Mouse (Mus musculus): ENCODE measurements at regions not wholly inside any gene's neighbourhood (a gene's known extent, or its start where the extent isn't known, plus 50 kb on each side); places are given as distances from the start of the nearest gene placed in this dataset.

DNA sequence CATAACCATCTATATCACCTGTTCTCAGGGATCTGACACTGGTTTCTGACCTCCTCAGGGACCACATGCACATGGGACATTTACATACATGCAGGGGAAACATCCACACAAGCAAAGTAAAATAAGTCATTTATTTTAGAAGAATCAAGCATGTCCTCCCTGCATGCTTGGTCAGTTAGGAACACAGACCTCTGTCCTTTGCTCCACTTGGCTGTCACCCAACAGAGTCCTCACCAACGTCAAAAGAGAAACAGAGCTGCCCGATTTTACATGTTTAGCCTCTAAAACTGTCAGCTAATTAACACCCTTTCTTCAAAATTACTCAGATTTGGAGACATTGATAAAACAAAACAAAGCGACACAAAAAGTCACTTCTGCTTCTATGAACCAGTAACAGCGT, 176.4 kb upstream of the Gm15217 start:
- no peak for DNase-seq (ENCODE audit: low spot score in 2 of 2)

DNA sequence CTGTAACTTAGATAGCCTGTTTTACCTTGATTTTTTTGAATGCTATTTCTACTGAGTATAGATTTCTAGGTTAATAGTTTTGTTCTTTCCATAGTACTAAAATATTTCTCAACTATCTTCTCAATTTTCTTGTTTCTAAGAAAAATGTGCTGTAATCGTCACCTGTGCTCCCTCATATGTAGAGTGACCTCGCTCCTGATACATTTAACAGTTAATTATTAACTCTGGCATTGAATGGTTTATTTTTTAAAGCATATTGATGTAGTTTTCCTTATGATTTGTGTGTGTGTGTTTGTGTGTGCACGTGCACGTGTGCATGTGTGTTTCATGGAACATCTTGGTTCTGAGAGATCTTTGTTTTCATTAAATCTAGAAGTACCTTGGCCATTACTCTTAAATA, 158.7 kb upstream of the Gm15217 start:
- DNase-seq (ENCODE audit: low spot score in 2 of 2), result no peak

DNA sequence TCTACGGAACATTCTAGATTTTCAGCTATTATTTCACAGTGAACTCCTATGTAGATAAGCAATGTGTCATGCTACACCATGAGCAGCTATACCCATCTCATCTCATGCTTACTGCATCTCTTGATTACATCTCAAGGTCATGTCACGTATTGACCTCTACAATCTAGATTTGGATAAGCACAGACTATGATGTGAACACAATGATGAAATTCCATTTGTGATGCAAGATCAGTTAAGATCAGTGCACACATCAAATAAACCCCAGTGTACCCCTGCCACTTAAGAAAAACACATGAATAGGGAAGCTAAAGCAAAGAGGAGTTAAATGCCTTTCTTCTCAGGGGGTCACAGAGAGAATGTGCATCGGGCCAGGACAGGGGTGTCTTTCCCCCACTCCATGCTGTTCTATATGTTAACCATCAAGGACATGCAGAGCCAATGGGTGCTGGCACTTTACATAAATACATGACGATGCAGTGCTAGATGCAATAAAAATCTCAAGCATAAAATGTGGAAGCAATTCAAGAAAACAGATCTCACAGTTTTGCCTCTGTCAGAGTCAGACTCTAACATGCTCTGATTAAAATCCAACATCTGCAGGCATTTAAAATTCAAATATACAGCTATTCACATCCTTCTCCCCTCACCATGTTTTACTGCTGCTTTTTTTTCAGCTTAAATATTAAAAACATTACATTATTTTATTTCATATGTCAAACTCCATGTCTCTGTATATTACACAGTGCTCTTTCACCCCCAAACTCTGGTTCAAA, 157.1 kb upstream of the Gm15217 start:
- no peak for DNase-seq (ENCODE audit: low spot score in 2 of 2)

DNA sequence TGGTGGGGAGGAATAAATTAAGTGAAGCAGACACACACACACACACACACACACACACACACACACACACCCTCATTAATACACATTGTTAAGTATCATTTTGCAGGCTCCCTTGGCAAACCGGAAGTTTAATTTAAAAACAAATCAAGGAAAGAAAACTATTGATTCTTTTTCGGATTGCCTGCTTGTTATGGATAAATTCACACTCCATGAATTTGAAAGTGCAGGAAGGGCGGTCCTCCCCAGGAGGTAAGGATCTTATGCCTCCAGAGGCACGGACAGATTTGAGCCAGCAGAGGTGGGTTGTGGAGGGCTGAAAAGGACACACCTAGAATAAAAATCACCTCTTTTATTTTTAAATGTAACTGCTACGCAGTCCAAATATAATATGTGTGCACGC, 156.2 kb upstream of the Gm15217 start:
- DNase-seq (ENCODE audit: low spot score in 2 of 2), result no peak

DNA sequence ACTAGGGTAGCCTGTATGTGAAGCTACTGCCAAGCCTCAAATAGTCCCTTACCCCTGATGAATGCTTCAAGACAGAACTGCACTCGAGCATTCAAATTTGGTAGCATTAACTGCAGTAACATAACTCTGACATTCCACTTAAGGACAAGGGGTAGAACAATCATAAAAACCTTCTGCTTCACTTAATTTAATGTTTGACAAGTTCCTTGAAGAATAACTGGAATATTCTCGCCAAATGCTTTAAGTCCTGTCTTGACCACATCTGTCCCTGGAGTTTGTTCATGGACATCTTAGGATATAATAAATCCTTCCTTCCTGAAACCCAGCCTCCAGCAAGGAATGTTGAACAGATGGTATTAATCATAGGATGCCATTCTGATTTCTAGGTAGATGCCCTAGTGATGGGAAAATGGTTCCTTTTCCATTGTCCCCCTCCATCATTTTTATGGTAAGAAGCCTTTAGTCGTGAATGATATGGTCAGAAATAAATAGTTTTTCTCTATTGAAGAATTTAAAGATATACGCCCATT, 154.7 kb upstream of the Gm15217 start:
- DNase-seq (ENCODE audit: low spot score in 2 of 2), result no peak

DNA sequence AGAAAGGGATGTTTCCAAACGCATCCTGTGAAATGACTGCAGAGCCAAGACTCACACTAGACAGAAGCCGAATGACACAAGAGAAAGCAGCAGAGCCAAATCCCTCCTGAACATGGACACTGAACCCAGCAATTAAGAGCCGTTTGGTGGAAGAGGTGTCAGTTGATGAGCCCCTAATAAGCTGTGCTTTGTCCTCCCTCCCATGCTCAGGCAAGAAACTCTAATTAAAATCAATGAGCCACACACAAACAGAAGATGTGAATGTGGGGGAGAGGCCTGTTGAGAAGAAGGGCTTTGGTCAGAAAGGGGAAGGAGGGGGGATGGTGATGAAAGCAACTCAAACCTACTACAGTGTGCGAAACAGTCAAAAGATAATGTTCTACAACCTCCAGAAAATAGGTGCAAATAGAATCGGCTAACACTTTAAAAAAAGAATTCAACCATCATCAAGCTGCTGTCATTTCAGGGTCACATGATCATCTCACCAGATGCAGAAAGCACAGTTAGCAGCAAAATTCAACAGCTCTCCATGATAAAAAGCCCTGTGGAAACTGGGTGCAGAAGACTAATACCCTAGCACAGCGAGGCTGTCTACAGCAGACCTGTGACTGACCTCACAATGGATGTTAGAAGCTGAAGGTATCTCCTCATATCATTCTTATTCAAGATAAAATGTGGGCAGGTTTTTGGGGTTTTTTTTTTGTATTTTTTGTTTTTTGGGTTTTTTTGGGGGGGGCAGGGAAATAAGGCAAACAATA, 153.2 kb upstream of the Gm15217 start:
- DNase-seq (ENCODE audit: low spot score in 2 of 2), result no peak

DNA sequence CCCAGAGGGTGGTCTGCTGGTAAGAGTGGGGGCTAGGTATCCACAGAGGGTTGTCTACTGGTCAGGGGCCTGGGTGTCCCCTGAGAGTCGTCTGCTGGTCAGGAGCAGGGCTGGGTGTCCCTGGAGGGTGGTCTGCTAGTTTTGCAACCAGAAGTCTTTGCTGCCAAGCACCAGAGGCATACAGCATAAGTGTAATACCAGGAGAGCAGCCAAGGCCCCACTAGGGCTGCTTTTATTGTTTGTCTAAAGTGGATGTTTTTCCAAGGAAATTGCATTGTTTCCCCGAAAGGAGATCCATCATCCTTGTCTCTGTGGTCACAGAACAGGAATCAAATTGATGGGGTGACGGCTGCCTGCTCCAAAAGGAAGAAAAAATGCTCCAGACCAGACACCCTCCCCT, 145.2 kb upstream of the Gm15217 start:
- DNase-seq (ENCODE audit: low spot score in 2 of 2), result no peak

DNA sequence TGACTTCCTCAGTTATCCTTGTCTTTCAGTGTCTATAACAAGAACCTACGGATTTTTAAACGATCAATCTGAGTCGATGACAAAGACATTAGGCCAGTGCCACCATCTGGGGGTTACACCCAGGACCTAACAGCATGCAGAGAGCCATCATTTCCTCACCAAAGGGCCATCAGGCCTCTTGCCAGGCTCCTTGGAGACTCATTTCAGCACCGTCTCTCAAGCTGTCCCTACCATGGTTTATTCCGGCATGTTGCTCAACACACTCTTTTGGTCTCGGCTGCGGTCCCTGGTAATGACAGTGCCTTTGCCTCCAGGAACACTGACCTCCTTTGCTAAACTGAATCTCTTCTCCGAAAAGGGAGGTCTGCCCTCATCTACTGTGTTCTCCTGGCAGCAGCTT, 144.4 kb upstream of the Gm15217 start:
- no peak for DNase-seq (ENCODE audit: low spot score in 2 of 2)

DNA sequence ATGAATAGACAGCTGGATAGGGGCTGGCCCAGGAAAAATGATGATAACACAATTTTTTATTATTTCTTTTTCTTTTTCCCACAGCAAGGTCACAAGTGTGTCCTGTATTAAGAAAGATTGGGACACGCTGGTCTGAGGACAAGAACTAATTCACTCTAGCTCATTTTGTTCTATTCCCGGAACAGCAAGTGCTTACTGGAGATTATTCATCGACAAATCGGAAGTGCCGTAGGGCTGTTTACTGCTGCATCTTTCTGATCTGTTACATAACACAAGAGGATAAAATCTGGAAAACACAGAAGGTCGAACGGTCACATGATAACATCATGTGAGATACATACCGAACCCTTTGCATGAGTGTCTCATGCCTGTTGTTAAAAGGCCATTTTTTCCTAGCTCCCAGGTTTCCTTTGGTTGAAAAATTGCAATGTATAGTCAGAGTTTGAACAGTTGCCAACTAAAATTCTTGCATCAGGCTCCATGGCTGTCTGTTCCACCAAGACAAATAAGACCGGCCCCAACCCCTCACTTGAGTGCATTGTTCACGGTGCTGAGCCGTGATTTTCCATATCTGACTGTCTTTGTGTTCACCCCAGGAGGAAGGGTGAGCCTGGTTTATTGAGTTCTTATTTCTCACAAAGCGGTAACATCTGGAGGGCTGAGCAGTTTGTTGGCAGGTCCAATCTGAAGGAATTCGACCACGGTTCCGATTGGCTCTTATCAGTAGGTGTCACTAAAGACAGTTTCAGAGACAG, 139.0 kb upstream of the Gm15217 start:
- DNase-seq (ENCODE audit: low spot score in 2 of 2), result no peak

DNA sequence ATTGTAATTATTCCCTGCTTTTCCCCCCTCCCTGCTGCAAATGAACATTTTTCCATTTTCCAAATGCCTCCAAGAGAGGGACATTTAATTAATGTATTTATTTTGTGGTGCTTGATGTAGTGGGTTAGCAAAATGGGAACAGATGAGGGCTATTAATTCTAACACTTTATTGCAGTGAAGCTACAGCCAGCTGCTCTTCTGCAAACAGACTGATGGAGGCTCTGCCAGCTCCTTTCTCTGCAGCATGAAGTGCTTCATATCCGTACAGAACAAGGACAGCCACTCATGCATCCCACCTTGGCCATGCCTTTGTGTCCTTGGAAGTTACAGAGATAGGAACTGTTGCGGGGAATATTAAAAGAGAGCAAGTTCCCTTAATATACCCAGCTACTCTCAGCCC, 138.3 kb upstream of the Gm15217 start:
- peak in 1 of 2 experiments; percentile 31 for DNase-seq (ENCODE audit: low spot score in 2 of 2)

DNA sequence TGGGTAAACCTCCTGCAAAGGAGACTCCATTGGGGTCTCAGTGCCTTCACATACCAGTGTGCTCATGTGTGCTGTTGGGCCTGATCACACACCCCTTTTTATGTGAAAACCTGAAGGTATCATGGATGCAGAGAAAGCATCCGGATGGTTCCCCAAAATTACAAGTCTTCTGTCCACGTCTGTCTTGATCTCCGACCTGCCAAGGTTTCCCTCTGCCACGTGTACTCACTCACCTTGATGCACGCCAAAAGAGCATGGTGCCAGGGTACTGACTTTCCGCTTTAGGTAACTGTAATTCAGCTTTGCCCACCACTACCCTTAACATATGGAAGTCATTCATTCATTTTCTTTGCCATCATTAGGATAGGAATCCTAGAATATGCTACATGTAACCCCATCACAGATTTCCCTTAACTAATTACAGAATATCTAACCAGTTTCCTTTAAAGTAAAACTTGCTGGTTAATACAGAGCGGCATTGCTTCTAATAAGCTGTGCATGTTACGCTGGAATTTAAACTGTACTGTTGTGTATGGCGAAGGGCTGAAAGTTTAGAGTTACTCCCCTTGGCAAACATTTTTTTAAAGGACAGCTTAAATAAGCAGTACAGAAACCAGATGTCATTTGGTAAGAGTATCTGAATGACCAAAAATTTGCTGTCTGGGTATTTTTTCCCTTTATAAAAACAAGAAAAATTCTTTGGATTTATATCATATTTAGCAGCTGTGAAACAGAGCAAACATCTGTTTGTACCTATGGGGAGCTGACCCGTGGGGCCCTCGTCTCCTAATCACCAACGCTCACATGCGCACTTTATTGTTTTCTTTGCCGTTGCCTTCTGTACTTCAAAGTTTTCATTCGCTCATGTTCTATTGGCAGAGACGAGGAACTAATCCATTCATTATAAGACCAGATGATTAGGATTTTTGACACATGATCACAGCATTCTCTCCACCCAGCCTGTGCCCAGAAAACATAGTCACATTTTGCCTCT, 131.4 kb upstream of the Gm15217 start:
- no peak for DNase-seq (ENCODE audit: low spot score in 2 of 2)

DNA sequence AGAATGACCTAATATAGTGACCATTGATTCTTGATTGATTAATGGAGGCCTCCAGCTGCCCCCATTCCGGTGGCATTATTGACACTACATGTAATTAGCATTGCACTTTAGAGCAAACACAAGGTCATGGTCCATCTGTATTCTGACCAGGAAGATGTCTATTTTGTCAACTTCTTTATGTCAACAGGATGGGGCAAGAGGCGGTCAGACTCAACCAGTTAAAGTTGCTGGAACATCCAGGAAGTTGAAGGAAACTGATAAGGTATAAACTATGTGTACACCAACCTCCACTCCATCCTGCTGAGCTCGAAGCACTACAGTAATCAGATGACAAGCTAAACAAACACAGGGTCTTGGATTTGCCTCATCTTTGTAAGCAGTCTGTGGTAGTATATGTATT, 130.1 kb upstream of the Gm15217 start:
- DNase-seq (ENCODE audit: low spot score in 2 of 2), result no peak

DNA sequence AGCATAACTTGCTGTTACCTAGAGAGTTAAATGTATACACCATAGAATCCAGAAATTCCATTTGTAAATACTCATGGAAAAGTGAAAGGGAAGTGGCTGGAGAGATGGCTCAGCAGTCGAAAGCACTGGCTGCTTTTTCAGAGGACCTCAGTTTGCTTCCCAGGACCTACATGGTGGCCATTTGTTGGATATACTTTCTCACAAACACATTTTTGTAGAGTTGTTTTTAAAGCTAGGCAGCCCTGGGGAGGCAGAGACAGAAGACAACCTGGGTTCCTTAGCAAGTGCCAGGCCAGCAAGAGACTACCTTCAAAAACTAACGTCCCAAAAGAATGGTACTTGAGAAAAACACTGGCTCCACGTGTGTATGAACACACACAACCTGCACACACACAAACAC, 124.0 kb upstream of the Gm15217 start:
- no peak for DNase-seq (ENCODE audit: low spot score in 2 of 2)

DNA sequence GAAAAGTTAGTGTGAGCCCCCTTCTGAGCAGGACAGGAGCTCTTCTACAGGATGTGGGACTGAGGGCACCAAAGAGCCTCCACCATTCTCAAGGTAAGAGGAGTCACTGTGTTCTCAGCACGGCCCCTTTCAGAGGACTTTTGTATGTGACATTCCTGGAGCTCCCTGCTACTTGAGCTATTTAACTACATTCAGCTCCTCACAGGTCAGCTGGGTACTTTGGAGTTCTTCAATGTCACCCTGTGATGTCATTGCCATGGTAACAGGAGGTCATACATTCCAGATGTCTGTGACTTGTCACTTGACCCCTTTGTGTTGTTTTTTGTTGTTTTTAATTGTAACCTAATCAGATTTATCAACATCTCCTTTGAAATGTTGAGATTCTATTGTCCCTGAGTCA, 122.9 kb upstream of the Gm15217 start:
- no peak for DNase-seq (ENCODE audit: low spot score in 2 of 2)

DNA sequence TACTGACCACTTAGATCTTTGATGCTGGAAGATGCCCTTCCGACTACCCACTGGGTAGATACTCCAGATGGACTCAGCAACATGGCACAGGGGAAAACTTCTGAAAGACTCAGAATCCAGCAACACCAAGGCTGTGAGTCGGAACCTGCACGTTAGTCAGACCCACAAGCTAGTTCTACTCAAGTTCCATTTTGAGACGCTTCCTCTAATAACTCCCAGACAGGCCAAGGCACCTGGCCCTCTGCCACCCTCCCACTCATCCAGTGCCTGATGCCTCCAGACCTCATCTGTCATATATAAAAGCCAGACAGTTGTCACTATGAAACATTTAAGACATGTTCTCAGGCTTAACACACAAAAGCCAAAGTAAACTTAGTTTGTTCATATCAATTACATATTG, 121.9 kb upstream of the Gm15217 start:
- DNase-seq (ENCODE audit: low spot score in 2 of 2), result no peak

DNA sequence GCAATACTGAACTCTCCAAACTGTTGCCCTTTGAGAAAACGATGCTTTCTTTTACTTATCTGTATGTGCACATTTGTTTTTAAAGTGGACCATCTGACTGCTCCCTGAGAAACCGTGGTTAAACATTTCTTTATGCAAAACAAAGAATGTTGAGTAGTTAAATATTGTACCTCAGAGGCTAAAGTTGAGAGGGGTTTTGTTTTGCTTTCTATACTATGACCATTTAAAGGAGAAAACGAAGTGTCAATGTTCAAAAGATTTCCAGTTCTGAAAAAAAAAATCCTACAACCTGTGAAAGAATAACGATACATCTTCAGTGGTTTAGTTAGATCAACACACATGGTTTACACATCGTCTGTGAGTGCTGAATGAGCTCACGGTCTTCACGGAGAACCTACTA, 120.7 kb upstream of the Gm15217 start:
- no peak for DNase-seq (ENCODE audit: low spot score in 2 of 2)

DNA sequence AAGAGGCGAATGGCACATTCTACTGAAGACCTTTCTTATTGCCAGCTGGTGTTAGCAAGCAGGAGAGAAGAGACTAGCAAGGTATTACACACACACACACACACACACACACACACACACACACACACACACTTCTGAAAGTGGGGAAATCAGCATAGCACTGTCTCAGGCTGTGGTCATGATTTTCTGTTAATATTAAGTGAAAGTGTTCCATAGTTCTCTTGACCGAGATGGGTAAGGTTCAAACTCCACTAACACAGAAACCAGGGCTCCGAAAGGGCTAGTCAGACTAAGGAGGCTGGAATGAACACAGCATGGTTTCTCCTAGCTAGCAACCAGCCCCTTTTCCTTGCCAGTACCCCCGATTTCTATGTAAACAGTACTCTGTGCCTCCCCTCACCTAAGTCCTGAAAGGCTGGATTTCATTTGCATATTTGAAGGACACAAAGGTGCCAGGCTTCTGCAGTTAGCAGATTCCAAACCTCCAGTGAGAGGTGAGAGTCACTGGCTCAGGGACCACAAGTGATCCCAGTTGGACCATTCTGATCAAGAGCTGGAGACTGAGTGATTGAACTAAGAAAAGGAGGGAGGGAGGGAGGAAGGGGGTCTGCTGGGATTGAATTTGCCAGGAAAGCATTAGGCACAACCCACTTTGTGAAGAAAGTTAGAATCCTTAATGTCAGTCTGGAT, 118.8 kb upstream of the Gm15217 start:
- DNase-seq (ENCODE audit: low spot score in 2 of 2), result no peak

DNA sequence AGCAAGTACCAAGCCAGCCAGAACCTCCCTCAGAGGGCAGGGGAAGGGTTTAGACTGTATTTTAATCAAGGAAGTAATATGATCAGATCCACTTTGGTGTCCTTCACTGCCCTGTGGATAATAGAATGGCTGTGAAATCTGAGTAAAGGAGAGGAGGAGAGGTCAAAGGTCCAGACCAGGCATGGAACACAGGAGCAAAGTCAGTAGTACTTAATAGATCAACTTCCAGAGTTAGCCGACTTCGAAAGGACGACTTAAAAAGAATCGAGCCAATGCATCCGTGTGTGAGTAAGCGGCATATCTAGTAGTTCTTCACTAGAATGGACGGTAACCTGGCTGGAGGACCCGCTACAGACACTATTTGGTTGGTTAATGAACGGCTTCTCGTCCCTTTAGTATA, 103.8 kb upstream of the Gm15217 start:
- no peak for DNase-seq (ENCODE audit: low spot score in 2 of 2)

DNA sequence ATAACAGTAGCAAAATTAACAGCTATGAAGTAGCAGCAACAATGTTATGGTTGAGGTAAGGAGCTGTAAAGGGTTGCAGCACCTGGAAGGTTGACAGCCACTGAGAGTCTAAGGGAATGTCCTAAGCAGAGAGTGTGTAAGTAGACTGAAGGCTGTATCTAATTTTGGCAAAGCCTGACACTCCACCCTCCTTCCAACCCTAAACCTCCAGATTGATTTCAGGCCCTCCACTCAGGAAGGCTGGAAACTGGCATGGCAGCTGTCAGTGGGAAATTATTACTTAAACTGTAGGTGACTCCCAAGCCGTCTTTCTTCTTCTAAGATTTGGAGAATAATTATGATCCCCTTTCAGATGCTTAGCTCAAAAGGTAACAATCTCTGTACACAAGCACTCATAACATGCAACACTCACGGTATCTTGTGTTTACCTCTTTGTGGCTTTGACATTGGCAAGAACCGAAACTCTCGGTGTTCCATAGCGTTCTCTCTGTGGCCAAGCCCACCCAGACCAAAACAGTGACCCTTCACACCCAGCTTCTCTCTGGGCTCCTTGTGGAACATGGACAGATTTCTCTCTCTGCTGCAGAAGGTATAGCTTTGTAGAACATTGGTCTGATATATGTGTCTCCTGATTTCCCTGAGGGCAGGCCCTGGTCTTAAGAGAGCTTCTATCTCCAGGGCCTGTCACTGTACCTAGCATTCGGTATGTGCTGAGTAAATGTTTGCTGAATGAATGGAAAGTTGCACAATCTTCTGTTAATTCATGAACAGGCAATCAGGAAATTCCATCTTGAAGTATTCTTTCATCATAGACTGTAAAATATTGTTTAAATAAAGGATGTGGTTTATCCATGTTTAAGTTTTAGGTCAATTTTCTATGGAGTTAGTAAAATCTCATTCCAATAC, 102.0 kb upstream of the Gm15217 start:
- DNase-seq (ENCODE audit: low spot score in 2 of 2), result no peak

Data from layer of hippocampus, postnatal 14 days (tissue).